Mouse (Mus musculus) intestine, embryonic 15.5 days (tissue): ENCODE data around the gene Hoxa1. TPM values are rescaled to one million over a fixed set of nuclear protein-coding genes. Genes with fewer than 3 reads are reported as not detected.

Source experiments
- ATAC-seq: fragments of 200-750 bp; cut with Nextera tagmentation; 2 replicates; pipeline ENCODE4 v1.8.0; 2017; ENCODE audit warnings: moderate TSS enrichment, moderate library complexity
- H3K27ac ChIP-seq: fragments of 300-500 bp; sonication (generic); 2 replicates; pipeline ENCODE4 v1.5.1; 2015; ENCODE audit warnings: mild to moderate bottlenecking, inconsistent platforms
- H3K27me3 ChIP-seq: fragments of 300-500 bp; sonication (generic); replicated peaks from 2 replicates; pipeline ENCODE4 v1.6.1; 2015; ENCODE audit warnings: inconsistent platforms
- H3K36me3 ChIP-seq: fragments of 300-500 bp; sonication (generic); 2 replicates; pipeline ENCODE4 v1.6.1; 2015; ENCODE audit warnings: inconsistent platforms
- H3K4me1 ChIP-seq: fragments of 300-500 bp; sonication (generic); replicated peaks from 2 replicates; pipeline ENCODE4 v1.6.1; 2015; ENCODE audit warnings: inconsistent platforms
- H3K4me2 ChIP-seq: fragments of 300-500 bp; sonication (generic); replicated peaks from 2 replicates; pipeline ENCODE4 v1.6.1; 2015; ENCODE audit warnings: mild to moderate bottlenecking, inconsistent platforms
- H3K4me3 ChIP-seq: fragments of 300-500 bp; sonication (generic); replicated peaks from 2 replicates; pipeline ENCODE4 v1.5.1; 2015; ENCODE audit warnings: inconsistent platforms
- H3K9ac ChIP-seq: fragments of 300-500 bp; sonication (generic); 2 replicates; pipeline ENCODE4 v1.6.1; 2015; ENCODE audit warnings: inconsistent platforms
- H3K9me3 ChIP-seq: fragments of 300-500 bp; sonication (generic); 2 replicates; pipeline ENCODE4 v1.6.1; 2016; ENCODE audit warnings: inconsistent platforms
- WGBS: fragments of 180-500 bp; shearing (Covaris S2); methylation state at CpG from one replicate; pipeline ENCODE4 v1.1.7; 2015; 5-methylcytosine and 5-hydroxymethylcytosine counted together
- polyA plus RNA-seq: library from polyadenylated mRNA; unstranded; fragments of >200 nt; fragmentation: Nextera tagmentation; extraction: Ambion mirVana; gene quantifications from 2 replicates; pipeline ENCODE4 v1.2.1, GENCODE M21; 2015

Gene Hoxa1
- polyA plus RNA-seq, 1 experiment from 2014 or later: 1.2 TPM

GRCm38 (mm10) chr6:52177061-52177735 is 19.1 kb upstream of the Hoxa1 start, which contains the start of gene 5730596B20Rik:
TSS of gene 5730596B20Rik (plus strand) at chr6:52177498.
- Histone ChIP-seq H3K4me2 (peak within 1 kb of the TSS; percentile 75), H3K9me3 (no peaks in the 10 kb centered on the region), H3K9ac (peak within 1 kb of the TSS; percentile 69), H3K4me3 (peak within 1 kb of the TSS; percentile 61), H3K27ac (peak within 1 kb of the TSS; percentile 96), H3K4me1 (peaks cover 29% of the 10 kb centered on the region), H3K27me3 (no peaks in the 10 kb centered on the region), H3K36me3 (no peaks in the 10 kb centered on the region)
- no peak for ATAC-seq
- WGBS: 4% methylated on average over 36 of the region's 36 CpGs

GRCm38 (mm10) chr6:52176391-52176790 is 18.3 kb upstream of the Hoxa1 start:
- Histone ChIP-seq H3K4me2 (peak overlapping the region; percentile 75), H3K27ac (peak overlapping the region; percentile 96), H3K4me3 (peak overlapping the region; percentile 61), H3K9ac (peak overlapping the region; percentile 69), H3K9me3 (no peaks in the 10 kb centered on the region), H3K36me3 (no peaks in the 10 kb centered on the region), H3K4me1 (peaks cover 29% of the 10 kb centered on the region), H3K27me3 (0 out of 2 replicates have a peak, but pooled peaks cover 1% of the 10 kb centered on the region)
- ATAC-seq: no peak
- WGBS: 6% methylated on average over 6 of the region's 6 CpGs

GRCm38 (mm10) chr6:52175864-52176263 is 17.7 kb upstream of the Hoxa1 start:
- peak; percentile 55 for ATAC-seq
- WGBS: 2% methylated on average over 21 of the region's 35 CpGs
- Histone ChIP-seq H3K4me3 (peak overlapping the region; percentile 61), H3K9ac (peak overlapping the region; percentile 69), H3K27ac (peak overlapping the region; percentile 96), H3K4me2 (peak overlapping the region; percentile 75), H3K9me3 (no peaks in the 10 kb centered on the region), H3K36me3 (no peaks in the 10 kb centered on the region), H3K4me1 (peaks cover 27% of the 10 kb centered on the region), H3K27me3 (0 out of 2 replicates have a peak, but pooled peaks cover 2% of the 10 kb centered on the region)

GRCm38 (mm10) chr6:52174968-52175751 is 17.0 kb upstream of the Hoxa1 start:
- peak overlapping the region; percentile 96 for H3K27ac ChIP-seq
- H3K4me3 ChIP-seq: peak overlapping the region; percentile 61
- H3K36me3 ChIP-seq: no peaks in the 10 kb centered on the region
- H3K9ac ChIP-seq: peak overlapping the region; percentile 69
- peak overlapping the region; percentile 75 for H3K4me2 ChIP-seq
- peaks cover 25% of the 10 kb centered on the region for H3K4me1 ChIP-seq
- 3% methylated on average over 41 of the region's 41 CpGs for WGBS
- H3K27me3 ChIP-seq: peaks cover 7% of the 10 kb centered on the region; the same call in 1 of the 2 replicates
- ATAC-seq: peak; percentile 68
- no peaks in the 10 kb centered on the region for H3K9me3 ChIP-seq

GRCm38 (mm10) chr6:52173648-52174047 is 15.5 kb upstream of the Hoxa1 start:
- ATAC-seq: no peak
- Histone ChIP-seq H3K27ac (peak overlapping the region; percentile 92; the same call in 1 of the 2 replicates), H3K4me1 (peaks cover 25% of the 10 kb centered on the region), H3K27me3 (peaks cover 14% of the 10 kb centered on the region), H3K9ac (no peak overlapping the region), H3K9me3 (no peaks in the 10 kb centered on the region), H3K4me3 (peak overlapping the region; percentile 38), H3K4me2 (peak overlapping the region; percentile 75), H3K36me3 (no peaks in the 10 kb centered on the region)
- 9% methylated on average over 4 of the region's 4 CpGs for WGBS

- peaks cover 16% of the 10 kb centered on the region for H3K27me3 ChIP-seq
- H3K9ac ChIP-seq: peak overlapping the region; percentile 41
- H3K9me3 ChIP-seq: no peaks in the 10 kb centered on the region
- H3K27ac ChIP-seq: peak overlapping the region; percentile 92
- peak; percentile 70 for ATAC-seq
- peak overlapping the region; percentile 38 for H3K4me3 ChIP-seq
- no peaks in the 10 kb centered on the region for H3K36me3 ChIP-seq
- WGBS: 2% methylated on average over 35 of the region's 35 CpGs
- peak overlapping the region; percentile 75 for H3K4me2 ChIP-seq
- H3K4me1 ChIP-seq: peaks cover 25% of the 10 kb centered on the region
Measured at GRCm38 (mm10) chr6:52172501-52172900, 14.4 kb upstream of the Hoxa1 start.

GRCm38 (mm10) chr6:52171938-52172337 is 13.8 kb upstream of the Hoxa1 start:
- Histone ChIP-seq H3K27me3 (peaks cover 16% of the 10 kb centered on the region), H3K9ac (peak overlapping the region; percentile 41), H3K4me2 (peak overlapping the region; percentile 75), H3K36me3 (no peaks in the 10 kb centered on the region), H3K9me3 (no peaks in the 10 kb centered on the region), H3K4me3 (peak overlapping the region; percentile 38), H3K4me1 (peaks cover 25% of the 10 kb centered on the region), H3K27ac (peak overlapping the region; percentile 83)
- 20% methylated on average over 7 of the region's 7 CpGs for WGBS
- ATAC-seq: no peak

- Histone ChIP-seq H3K4me1 (peaks cover 25% of the 10 kb centered on the region), H3K4me2 (peak overlapping the region; percentile 75), H3K27me3 (peaks cover 16% of the 10 kb centered on the region), H3K4me3 (no peak overlapping the region), H3K9me3 (no peaks in the 10 kb centered on the region), H3K36me3 (no peaks in the 10 kb centered on the region), H3K27ac (peak overlapping the region; percentile 83), H3K9ac (no peak overlapping the region)
- WGBS: 31% methylated on average over 4 of the region's 4 CpGs
- no peak for ATAC-seq
Measured at GRCm38 (mm10) chr6:52171331-52171730, 13.2 kb upstream of the Hoxa1 start.

GRCm38 (mm10) chr6:52170898-52171223 is 12.7 kb upstream of the Hoxa1 start:
- 47% methylated on average over 5 of the region's 5 CpGs for WGBS
- Histone ChIP-seq H3K4me1 (peaks cover 25% of the 10 kb centered on the region), H3K36me3 (no peaks in the 10 kb centered on the region), H3K4me2 (peak overlapping the region; percentile 75), H3K9me3 (no peaks in the 10 kb centered on the region), H3K27ac (peak overlapping the region; percentile 83), H3K27me3 (peaks cover 16% of the 10 kb centered on the region), H3K9ac (peak overlapping the region; percentile 50), H3K4me3 (0 out of 2 replicates have a peak overlapping the region, but pooled peaks have one; percentile 20)
- ATAC-seq: no peak

GRCm38 (mm10) chr6:52170166-52170897 is 12.2 kb upstream of the Hoxa1 start:
- Histone ChIP-seq H3K4me3 (peak overlapping the region; percentile 20), H3K36me3 (no peaks in the 10 kb centered on the region), H3K27ac (peak overlapping the region; percentile 83), H3K9me3 (no peaks in the 10 kb centered on the region), H3K4me2 (peak overlapping the region; percentile 75), H3K27me3 (peaks cover 16% of the 10 kb centered on the region), H3K4me1 (peaks cover 25% of the 10 kb centered on the region), H3K9ac (peak overlapping the region; percentile 50)
- ATAC-seq: peak; percentile 22; the same call in 1 of the 2 replicates
- WGBS: 34% methylated on average over 40 of the region's 40 CpGs

- Histone ChIP-seq H3K9ac (peak overlapping the region; percentile 50), H3K27me3 (peaks cover 16% of the 10 kb centered on the region), H3K4me3 (peak overlapping the region; percentile 20), H3K9me3 (no peaks in the 10 kb centered on the region), H3K4me1 (peaks cover 24% of the 10 kb centered on the region), H3K36me3 (no peaks in the 10 kb centered on the region), H3K4me2 (peak overlapping the region; percentile 75), H3K27ac (peak overlapping the region; percentile 83)
- 44% methylated on average over 16 of the region's 16 CpGs for WGBS
- ATAC-seq: no peak
Measured at GRCm38 (mm10) chr6:52169499-52170165, 11.5 kb upstream of the Hoxa1 start.
